Mouse (Mus musculus) hindbrain, embryonic 10.5 days (tissue): Measurements from ENCODE around the gene Bicd2. TPM values are rescaled to one million over a fixed set of nuclear protein-coding genes. Genes with fewer than 3 reads are reported as not detected.

Source experiments
- DNase-seq: peaks from one replicate; pipeline ENCODE4 v3.0.0-alpha.2; 2017; ENCODE audit warnings: low spot score
- H3K27ac ChIP-seq: fragments of 300-500 bp; sonication (generic); 2 replicates; pipeline ENCODE4 v1.5.1; 2016; ENCODE audit warnings: mild to moderate bottlenecking, moderate library complexity
- H3K27me3 ChIP-seq: fragments of 300-500 bp; sonication (generic); 2 replicates; pipeline ENCODE4 v1.6.1; 2016; ENCODE audit warnings: mild to moderate bottlenecking; ENCODE audit not compliant: poor library complexity, insufficient read depth, severe bottlenecking
- H3K36me3 ChIP-seq: fragments of 300-500 bp; sonication (generic); 2 replicates; pipeline ENCODE4 v1.6.1; 2016; ENCODE audit warnings: mild to moderate bottlenecking, moderate library complexity
- H3K4me1 ChIP-seq: fragments of 300-500 bp; sonication (generic); replicated peaks from 2 replicates; pipeline ENCODE4 v1.6.1; 2016; ENCODE audit warnings: mild to moderate bottlenecking
- H3K4me3 ChIP-seq: fragments of 300-500 bp; sonication (generic); 2 replicates; pipeline ENCODE4 v1.5.1; 2016; ENCODE audit warnings: mild to moderate bottlenecking, moderate library complexity
- H3K9me3 ChIP-seq: fragments of 300-500 bp; sonication (generic); 2 replicates; pipeline ENCODE4 v1.6.1; 2016; ENCODE audit warnings: mild to moderate bottlenecking, moderate library complexity
- WGBS: fragments of 180-500 bp; shearing (Covaris S2); methylation state at CpG from one replicate; pipeline ENCODE4 v1.1.7; 2016; 5-methylcytosine and 5-hydroxymethylcytosine counted together
- polyA plus RNA-seq: library from polyadenylated mRNA; unstranded; fragments of >200 nt; fragmentation: Nextera tagmentation; extraction: Ambion mirVana; gene quantifications from 2 replicates; pipeline ENCODE4 v1.2.1, GENCODE M21; 2016

The Bicd2 gene
- polyA plus RNA-seq, 1 experiment from 2014 or later = 31.8 TPM

DNA sequence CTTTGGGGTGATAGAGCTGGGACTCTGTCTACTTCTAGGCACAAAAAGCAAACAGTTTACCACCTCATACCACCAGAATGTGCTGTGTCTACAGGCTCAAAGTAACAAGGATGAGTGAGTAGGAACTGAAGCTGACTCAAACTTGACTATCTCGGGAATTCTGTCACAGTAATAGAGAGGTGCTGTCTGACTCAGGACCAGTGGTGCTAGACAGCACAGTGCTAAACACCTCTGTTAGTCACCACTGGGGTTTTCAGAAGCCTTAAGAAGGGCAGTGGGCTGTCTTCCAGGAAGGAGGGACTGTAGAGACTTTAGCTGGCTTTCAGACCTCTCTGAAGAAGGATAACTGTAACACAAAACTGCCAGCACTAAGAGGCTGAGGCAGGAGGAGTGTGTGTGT, 55.4 kb downstream of the Bicd2 start:
- H3K9me3 ChIP-seq = 0 out of 2 replicates have a peak, but pooled peaks cover 3% of the 10 kb centered on the region
- H3K27me3 ChIP-seq = no peaks in the 10 kb centered on the region
- DNase-seq = no peak
- H3K4me3 ChIP-seq = no peak overlapping the region
- no peaks in the 10 kb centered on the region for H3K4me1 ChIP-seq
- H3K27ac ChIP-seq = no peak overlapping the region
- H3K36me3 ChIP-seq = no peaks in the 10 kb centered on the region
- 86% methylated on average over 1 of the region's 1 CpGs for WGBS

GRCm38 (mm10) chr13:49398191-49398590, 56.8 kb downstream of the Bicd2 start:
- no peaks in the 10 kb centered on the region for H3K27me3 ChIP-seq
- no peak overlapping the region for H3K27ac ChIP-seq
- no peaks in the 10 kb centered on the region for H3K4me1 ChIP-seq
- H3K9me3 ChIP-seq = 0 out of 2 replicates have a peak, but pooled peaks cover 3% of the 10 kb centered on the region
- H3K4me3 ChIP-seq = no peak overlapping the region
- no peak for DNase-seq
- H3K36me3 ChIP-seq = no peaks in the 10 kb centered on the region
- 82% methylated on average over 8 of the region's 8 CpGs for WGBS

DNA sequence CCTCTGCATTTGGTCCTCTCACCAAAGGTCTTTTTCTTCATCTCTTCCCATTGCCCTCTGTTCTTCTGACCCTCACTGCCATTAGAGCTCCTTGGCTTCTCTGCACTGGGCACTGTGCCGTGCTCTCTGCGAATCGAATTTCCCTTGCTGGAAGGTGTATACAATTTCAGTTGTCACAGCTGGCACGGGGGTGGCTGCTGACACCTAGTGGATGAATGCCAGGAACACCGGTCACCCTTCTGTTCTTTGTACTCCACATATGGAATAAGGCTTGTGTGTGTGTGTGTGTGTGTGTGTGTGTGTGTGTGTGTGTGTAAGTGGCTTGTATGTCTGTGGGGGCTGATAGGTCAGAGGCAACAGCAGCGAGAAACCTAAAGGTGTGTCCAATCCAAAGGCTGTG, 58.8 kb downstream of the Bicd2 start:
- Histone ChIP-seq H3K4me1 (no peaks in the 10 kb centered on the region), H3K9me3 (0 out of 2 replicates have a peak, but pooled peaks cover 3% of the 10 kb centered on the region), H3K36me3 (no peaks in the 10 kb centered on the region), H3K4me3 (no peak overlapping the region), H3K27ac (no peak overlapping the region), H3K27me3 (no peaks in the 10 kb centered on the region)
- WGBS = 69% methylated on average over 6 of the region's 6 CpGs
- peak; percentile 49 for DNase-seq

DNA sequence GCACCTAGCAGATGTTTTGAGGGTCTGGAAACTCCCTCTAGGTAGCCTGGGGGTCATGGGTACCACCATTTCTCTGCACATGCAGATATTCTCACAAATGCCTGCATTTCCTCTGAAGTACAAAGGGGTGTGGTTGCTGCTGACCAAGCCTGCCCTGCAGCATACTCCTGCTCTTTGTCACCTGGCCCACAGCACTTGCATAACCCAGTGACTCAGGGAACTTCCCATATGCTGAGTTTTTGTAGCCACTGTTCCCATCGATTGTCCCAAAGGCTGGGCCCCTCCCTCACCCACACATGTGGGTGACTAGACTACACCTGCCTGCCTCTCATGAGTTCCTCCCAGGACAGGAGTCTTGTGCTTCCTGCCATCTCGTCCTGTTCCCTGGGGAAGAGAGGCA, 61.2 kb downstream of the Bicd2 start:
- H3K27me3 ChIP-seq = no peaks in the 10 kb centered on the region
- H3K9me3 ChIP-seq = 0 out of 2 replicates have a peak, but pooled peaks cover 3% of the 10 kb centered on the region
- no peaks in the 10 kb centered on the region for H3K4me1 ChIP-seq
- no peak overlapping the region for H3K4me3 ChIP-seq
- no peak overlapping the region for H3K27ac ChIP-seq
- no peak for DNase-seq
- 75% methylated on average over 2 of the region's 2 CpGs for WGBS
- H3K36me3 ChIP-seq = no peaks in the 10 kb centered on the region

DNA sequence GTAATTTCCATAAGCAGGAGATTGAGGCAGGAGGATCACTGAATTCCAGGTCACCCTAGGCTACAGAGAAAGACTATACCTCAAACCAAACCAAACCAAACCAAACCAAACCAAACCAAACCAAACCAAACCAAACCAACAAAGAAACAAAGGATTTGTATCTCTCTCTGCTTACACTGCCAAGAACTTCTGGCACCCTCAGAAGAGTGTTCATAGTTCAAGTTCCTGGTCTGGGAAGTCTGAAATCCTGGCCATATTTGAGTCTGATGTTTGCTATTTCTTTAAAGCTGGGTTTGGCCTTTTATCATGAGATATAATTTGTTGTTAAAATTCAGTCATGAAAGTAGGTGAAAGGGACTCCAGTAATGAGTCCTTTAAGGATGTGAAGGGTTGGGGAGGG, 66.4 kb downstream of the Bicd2 start:
- no peak for DNase-seq
- no peaks in the 10 kb centered on the region for H3K36me3 ChIP-seq
- no peaks in the 10 kb centered on the region for H3K4me1 ChIP-seq
- H3K4me3 ChIP-seq = no peak overlapping the region
- no peak overlapping the region for H3K27ac ChIP-seq
- H3K9me3 ChIP-seq = no peaks in the 10 kb centered on the region
- no peaks in the 10 kb centered on the region for H3K27me3 ChIP-seq

GRCm38 (mm10) chr13:49420754-49421605, 79.6 kb downstream of the Bicd2 start, which contains the start of gene Ippk:
Ippk (plus strand) TSS chr13:49421249.
- Histone ChIP-seq H3K4me1 (peaks cover 32% of the 10 kb centered on the region), H3K9me3 (no peaks in the 10 kb centered on the region), H3K27ac (peak within 1 kb of the TSS; percentile 94), H3K27me3 (no peaks in the 10 kb centered on the region; the same call in 1 of the 2 replicates), H3K4me3 (peak within 1 kb of the TSS; percentile 87), H3K36me3 (peaks cover 3% of the 10 kb centered on the region; the same call in 1 of the 2 replicates)
- peak; percentile 99 for DNase-seq
- WGBS = under 1% methylated on average over 69 of the region's 69 CpGs

DNA sequence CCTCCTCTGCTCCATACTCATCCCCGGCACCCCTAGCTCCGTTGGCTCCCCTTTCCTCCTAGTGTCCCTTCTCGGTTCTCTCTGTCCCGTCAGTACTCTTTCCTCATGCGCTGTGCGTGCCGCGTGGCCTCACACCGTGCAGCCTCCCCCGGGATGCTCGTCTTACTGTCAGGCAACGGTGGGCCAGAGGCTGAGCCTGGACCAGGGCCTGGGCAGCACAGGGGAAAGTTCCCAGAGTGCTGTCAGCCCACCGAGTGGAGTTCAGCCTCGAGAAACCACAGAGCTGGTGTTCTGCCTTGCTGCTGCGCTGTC, 80.2 kb downstream of the Bicd2 start:
- H3K27me3 ChIP-seq = no peaks in the 10 kb centered on the region; the same call in 1 of the 2 replicates
- peak overlapping the region; percentile 94 for H3K27ac ChIP-seq
- no peaks in the 10 kb centered on the region for H3K9me3 ChIP-seq
- peaks cover 32% of the 10 kb centered on the region for H3K4me1 ChIP-seq
- H3K4me3 ChIP-seq = peak overlapping the region; percentile 87
- under 1% methylated on average over 15 of the region's 15 CpGs for WGBS
- DNase-seq = peak; percentile 38
- H3K36me3 ChIP-seq = peaks cover 3% of the 10 kb centered on the region; the same call in 1 of the 2 replicates

DNA sequence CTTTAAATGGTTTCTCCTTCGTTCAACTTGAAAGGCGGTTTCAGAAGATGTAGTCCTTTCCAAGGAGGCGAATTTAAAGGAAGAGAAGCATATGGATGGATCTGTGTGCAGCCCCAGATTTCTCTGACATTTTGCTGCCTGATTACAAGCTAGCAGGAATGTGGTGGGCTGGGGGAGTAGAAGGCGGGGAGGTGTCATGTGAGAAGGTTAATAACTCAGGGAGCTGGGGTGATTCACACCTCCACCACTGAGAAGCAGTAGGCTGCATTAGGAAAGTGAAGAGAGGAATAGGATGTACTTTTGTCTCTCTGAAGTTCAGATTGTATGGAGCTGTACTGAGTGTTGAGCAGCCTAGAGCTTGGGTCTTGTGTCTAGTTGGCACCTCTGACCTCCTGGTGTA, 80.6 kb downstream of the Bicd2 start:
- no peak for DNase-seq
- Histone ChIP-seq H3K9me3 (no peaks in the 10 kb centered on the region), H3K27ac (peak overlapping the region; percentile 94), H3K4me3 (peak overlapping the region; percentile 87), H3K27me3 (no peaks in the 10 kb centered on the region; the same call in 1 of the 2 replicates), H3K4me1 (peaks cover 32% of the 10 kb centered on the region), H3K36me3 (peaks cover 3% of the 10 kb centered on the region; the same call in 1 of the 2 replicates)
- 34% methylated on average over 4 of the region's 4 CpGs for WGBS

- Histone ChIP-seq H3K27ac (no peak overlapping the region), H3K27me3 (no peaks in the 10 kb centered on the region), H3K36me3 (peaks cover 3% of the 10 kb centered on the region; the same call in 1 of the 2 replicates), H3K4me1 (peaks cover 29% of the 10 kb centered on the region), H3K9me3 (no peaks in the 10 kb centered on the region), H3K4me3 (no peak overlapping the region)
- 89% methylated on average over 3 of the region's 3 CpGs for WGBS
- no peak for DNase-seq
These were observed 85.4 kb downstream of the Bicd2 start for GRCm38 (mm10) chr13:49426736-49427135.

DNA sequence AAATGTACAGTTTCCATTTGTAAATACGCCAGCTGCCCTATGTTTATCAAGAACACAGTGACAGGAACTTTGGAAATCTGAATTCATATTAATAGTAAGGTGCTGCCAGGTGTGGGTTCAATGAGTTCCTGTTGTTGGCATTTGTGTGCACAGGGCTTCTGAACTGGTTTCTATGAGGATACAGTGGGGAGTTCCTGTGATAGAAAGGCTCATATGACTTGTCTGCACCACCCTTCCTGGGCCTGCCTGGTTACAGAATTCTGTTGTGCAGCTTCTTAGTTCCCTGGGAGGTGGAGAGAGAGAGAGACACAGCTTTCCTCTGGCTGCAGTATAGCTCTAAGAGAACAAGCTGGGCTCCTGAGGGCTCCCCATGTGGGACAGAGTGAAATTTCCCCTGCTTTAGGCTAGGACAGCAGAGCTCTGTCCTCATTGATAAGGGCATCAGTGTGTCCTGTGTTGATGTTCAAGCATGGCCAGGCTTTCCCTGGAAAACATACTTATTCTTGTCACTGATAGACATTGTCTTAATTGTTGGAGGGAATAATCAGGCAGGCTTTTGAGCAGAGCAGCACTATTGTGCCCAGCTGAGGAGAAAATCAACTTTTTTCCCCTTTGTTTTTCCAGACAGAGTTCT, 86.8 kb downstream of the Bicd2 start:
- Histone ChIP-seq H3K4me1 (peaks cover 15% of the 10 kb centered on the region), H3K27me3 (no peaks in the 10 kb centered on the region), H3K27ac (no peak overlapping the region), H3K4me3 (no peak overlapping the region), H3K36me3 (peaks cover 12% of the 10 kb centered on the region), H3K9me3 (no peaks in the 10 kb centered on the region)
- no peak for DNase-seq
- WGBS = 93% methylated on average over 1 of the region's 1 CpGs

DNA sequence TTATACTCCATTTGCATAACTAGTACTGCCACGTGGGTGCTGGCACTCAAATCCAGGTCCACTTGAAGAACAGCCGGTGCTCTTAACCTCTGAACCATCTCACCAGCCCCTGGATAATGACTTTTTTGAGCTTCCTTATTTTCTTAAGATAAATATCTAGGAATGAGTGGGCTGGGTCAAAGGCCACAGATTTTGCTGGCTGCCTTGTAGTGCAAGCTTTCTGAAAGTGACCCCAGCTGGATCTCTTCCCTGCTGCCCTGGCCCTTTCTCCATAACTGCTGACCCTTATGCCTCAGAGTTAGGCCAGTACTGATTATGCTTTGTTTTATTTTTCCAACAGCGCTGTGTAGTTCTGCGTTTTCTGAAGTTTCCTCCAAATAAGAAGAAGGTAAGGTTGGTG, 89.1 kb downstream of the Bicd2 start:
- no peaks in the 10 kb centered on the region for H3K27me3 ChIP-seq
- H3K36me3 ChIP-seq = peaks cover 31% of the 10 kb centered on the region
- no peak overlapping the region for H3K4me3 ChIP-seq
- H3K9me3 ChIP-seq = no peaks in the 10 kb centered on the region
- WGBS = 80% methylated on average over 4 of the region's 4 CpGs
- H3K27ac ChIP-seq = no peak overlapping the region
- H3K4me1 ChIP-seq = peaks cover 11% of the 10 kb centered on the region; the same call in 1 of the 2 replicates
- no peak for DNase-seq

DNA sequence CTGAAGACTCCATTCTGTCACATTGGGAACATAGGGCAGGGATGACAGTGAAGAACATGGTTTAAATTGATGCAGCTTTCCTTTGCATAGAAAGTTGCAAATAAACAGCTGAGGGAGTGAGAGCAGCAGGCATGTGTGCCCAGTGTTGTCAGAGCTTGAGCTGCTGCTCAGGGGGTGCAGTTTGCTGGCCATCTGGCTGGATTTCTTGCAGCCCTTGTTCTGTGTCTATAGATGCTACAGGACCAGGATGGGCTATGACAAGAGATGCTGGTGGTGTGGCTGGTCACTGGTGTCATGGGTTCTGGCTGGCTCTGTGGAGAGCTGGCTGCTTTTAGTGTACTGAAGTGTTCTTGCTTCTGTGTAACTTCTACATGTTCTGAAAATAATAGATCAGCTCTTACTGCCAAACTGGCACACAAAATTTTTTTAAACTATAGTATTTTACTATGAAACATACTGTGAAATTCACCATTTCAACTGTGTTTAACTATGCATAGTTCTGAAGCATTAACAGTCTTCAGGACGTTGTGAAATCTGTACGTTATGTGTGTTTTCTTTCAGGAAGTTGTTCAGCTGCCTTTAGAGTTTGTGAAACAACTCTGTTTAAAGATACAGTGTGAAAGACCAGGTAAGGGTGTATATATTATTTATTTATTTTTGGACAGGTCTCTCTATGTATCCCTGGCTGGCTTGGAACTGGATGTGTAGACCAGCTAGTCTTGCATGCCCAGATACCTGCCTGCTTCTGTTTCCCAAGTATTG, 92.1 kb downstream of the Bicd2 start:
- no peak overlapping the region for H3K4me3 ChIP-seq
- no peak for DNase-seq
- no peaks in the 10 kb centered on the region for H3K9me3 ChIP-seq
- peaks cover 11% of the 10 kb centered on the region; the same call in 1 of the 2 replicates for H3K4me1 ChIP-seq
- WGBS = 94% methylated on average over 2 of the region's 2 CpGs
- no peaks in the 10 kb centered on the region for H3K27me3 ChIP-seq
- no peak overlapping the region for H3K27ac ChIP-seq
- H3K36me3 ChIP-seq = peaks cover 60% of the 10 kb centered on the region
